Mouse (Mus musculus): ENCODE results near the gene Rhox2h. TPM values are rescaled to one million over a fixed set of nuclear protein-coding genes. Genes with fewer than 3 reads are reported as not detected.

Rhox2h gene
- not detected in 2 replicates for polyA plus RNA-seq (2012; rRNA removed)

GRCm38 (mm10) chrX:37673177-37673576, at the start of gene Rhox2h:
Gene Rhox2h (minus strand): TSS chrX:37673277.

DNA sequence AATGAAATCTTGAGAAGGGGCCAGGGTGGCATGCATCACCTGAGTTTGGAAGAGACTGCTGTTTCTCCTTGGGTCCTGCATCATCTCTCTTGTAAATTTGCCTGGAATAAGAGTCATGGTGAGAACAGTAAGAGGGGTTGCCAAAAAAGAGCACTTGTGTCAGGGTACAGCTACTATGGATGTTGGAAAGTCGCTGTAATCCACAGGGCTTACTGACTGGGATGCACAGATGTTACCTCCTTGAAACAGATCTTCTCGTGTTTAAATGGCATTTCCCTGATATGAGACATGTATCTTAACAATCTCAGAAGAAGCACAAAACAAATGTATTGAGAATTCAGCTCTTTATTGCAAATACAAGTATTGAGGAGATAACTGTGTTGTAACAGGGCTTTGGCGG, 4.4 kb downstream of the Rhox2h start, which contains the start of gene Rhox3h:
Rhox3h (minus strand) TSS at position 101 of the 400 bp plus-strand sequence.

DNA sequence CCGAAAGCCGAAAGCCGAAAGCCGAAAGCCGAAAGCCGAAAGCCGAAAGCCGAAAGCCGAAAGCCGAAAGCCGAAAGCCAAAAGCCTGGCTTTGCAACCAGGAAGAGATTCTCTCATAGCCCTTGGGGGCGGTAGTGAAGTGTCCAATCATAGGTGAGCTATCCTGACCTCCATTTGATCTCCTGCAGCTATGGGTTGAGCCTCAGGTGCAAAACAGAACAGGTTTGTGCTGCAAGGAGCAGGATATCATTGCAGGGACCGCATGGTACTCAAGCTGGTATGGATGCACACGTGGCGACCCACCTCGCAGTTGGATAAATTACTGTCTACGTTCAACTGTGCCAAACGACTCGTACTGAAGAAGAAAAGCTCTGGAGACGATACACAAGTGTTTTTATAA, 21.9 kb downstream of the Rhox2h start, which contains the start of gene Rhox4g:
Rhox4g (minus strand) TSS at position 101 of the 400 bp plus-strand sequence.

DNA sequence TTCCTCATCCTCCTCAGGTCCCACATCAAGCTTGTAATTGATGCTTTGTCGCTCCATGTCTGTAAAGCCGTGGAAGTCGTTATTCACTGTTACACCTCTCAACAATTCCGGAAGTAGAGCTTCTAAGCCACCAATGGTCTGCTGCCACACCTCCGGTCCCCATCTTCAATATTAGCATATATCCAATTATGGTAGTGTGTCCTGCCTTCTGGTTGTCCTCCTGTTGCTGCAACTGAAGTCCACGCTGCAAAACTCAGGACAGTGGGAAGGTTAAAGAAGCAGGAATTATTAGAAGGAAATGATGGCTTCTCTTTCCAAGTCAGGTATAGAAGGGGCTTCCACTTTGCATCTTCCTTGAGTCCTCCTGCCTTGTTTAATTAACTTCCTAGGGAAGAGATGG, 29.7 kb downstream of the Rhox2h start, which contains the start of gene Rhox2g:
Rhox2g (minus strand) TSS at position 101 of the 400 bp plus-strand sequence.

DNA sequence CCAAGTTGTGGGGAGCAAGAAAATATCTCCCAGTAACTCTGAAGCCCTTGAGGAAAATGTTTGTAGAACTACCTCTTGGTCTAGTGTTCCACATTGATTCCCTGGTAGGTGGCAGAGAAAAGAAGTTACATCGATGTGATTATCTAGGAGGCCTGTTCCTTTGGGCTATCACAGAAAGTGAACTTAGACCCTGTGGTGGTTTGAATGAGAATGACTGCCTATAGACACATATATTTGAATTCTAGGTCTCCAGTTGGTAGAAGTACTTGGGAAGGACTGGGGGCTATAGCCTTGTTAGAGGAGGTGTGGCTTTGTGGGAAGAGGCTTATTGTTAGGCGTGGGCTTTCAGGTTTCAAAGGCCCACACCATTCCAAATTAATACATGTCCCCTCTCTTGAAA, 44.6 kb downstream of the Rhox2h start, which contains the start of gene Rhox3g:
Rhox3g (minus strand) TSS at position 101 of the 400 bp plus-strand sequence.

Other genes starting within 250 kb of the Rhox2h start
- gene Rhox4b, start 240.8 kb downstream of the Rhox2h start, polyA plus RNA-seq (2012; rRNA removed), result 0.28 TPM in 1 of 2 replicates, not detected in the other
- 0.21 TPM in 1 of 2 replicates, not detected in the other for gene Rhox2c, start 219.6 kb downstream of the Rhox2h start, polyA plus RNA-seq (2012; rRNA removed)
- not detected in 2 replicates for gene Rhox3c, start 214.7 kb downstream of the Rhox2h start, polyA plus RNA-seq (2012; rRNA removed)
- not detected in 2 replicates for gene Rhox4c, start 192.9 kb downstream of the Rhox2h start, polyA plus RNA-seq (2012; rRNA removed)
- not detected in 2 replicates for gene Rhox2d, start 179.8 kb downstream of the Rhox2h start, polyA plus RNA-seq (2012; rRNA removed)
- gene Rhox4d, start 158.9 kb downstream of the Rhox2h start, polyA plus RNA-seq (2012; rRNA removed), result not detected in 2 replicates
- not detected in 2 replicates for gene Rhox2e, start 142.8 kb downstream of the Rhox2h start, polyA plus RNA-seq (2012; rRNA removed)
- gene Rhox3e, start 131.3 kb downstream of the Rhox2h start, polyA plus RNA-seq (2012; rRNA removed), result not detected in 2 replicates
- gene Rhox4e, start 115.9 kb downstream of the Rhox2h start, polyA plus RNA-seq (2012; rRNA removed), result not detected in 2 replicates
- gene Rhox2f, start 101.9 kb downstream of the Rhox2h start, polyA plus RNA-seq (2012; rRNA removed), result not detected in 2 replicates
- gene Rhox3f, start 92.3 kb downstream of the Rhox2h start, polyA plus RNA-seq (2012; rRNA removed), result not detected in 2 replicates
- not detected in 2 replicates for gene Rhox4f, start 65.6 kb downstream of the Rhox2h start, polyA plus RNA-seq (2012; rRNA removed)
- not detected in 2 replicates for gene Rhox3g, start 44.7 kb downstream of the Rhox2h start, polyA plus RNA-seq (2012; rRNA removed)
- not detected in 2 replicates for gene Rhox2g, start 29.8 kb downstream of the Rhox2h start, polyA plus RNA-seq (2012; rRNA removed)
- gene Rhox4g, start 21.9 kb downstream of the Rhox2h start, polyA plus RNA-seq (2012; rRNA removed), result not detected in 2 replicates
- not detected in 2 replicates for gene Rhox3h, start 4.5 kb downstream of the Rhox2h start, polyA plus RNA-seq (2012; rRNA removed)
- 0.34 and 0.35 TPM in 2 replicates for gene Rhox5, start 131.6 kb upstream of the Rhox2h start, polyA plus RNA-seq (2012; rRNA removed)
- gene Rhox6, start 153.6 kb upstream of the Rhox2h start, polyA plus RNA-seq (2012; rRNA removed), result not detected in 2 replicates
- gene Rhox7a, start 158.4 kb upstream of the Rhox2h start, polyA plus RNA-seq (2012; rRNA removed), result not detected in 2 replicates
- gene Rhox8, start 205.7 kb upstream of the Rhox2h start, polyA plus RNA-seq (2012; rRNA removed), result not detected in 2 replicates
- gene Rhox7b, start 224.0 kb upstream of the Rhox2h start, polyA plus RNA-seq (2012; rRNA removed), result not detected in 2 replicates
- gene Rhox9, start 228.5 kb upstream of the Rhox2h start, polyA plus RNA-seq (2012; rRNA removed), result not detected in 2 replicates